Mouse (Mus musculus): ENCODE measurements at regions not wholly inside any gene's neighbourhood (a gene's known extent, or its start where the extent isn't known, plus 50 kb on each side); places are given as distances from the start of the nearest gene placed in this dataset.

- no peak for TF ChIP-seq CTCF (IDR thresholded peaks at IDR 0.05)
- no peak for TF ChIP-seq EP300 (IDR thresholded peaks at IDR 0.05)
Measured at GRCm38 (mm10) chr1:65820771-65821170, 105.5 kb upstream of the Crygf start.
